Mouse (Mus musculus) midbrain, embryonic 11.5 days (tissue): ENCODE measurements around the gene Cdc14a. TPM values are rescaled to one million over a fixed set of nuclear protein-coding genes. Genes with fewer than 3 reads are reported as not detected.

Experiments used
- ATAC-seq: fragments of 200-750 bp; cut with Nextera tagmentation; 2 replicates; pipeline ENCODE4 v1.8.0; 2017; ENCODE audit warnings: moderate TSS enrichment, moderate library complexity; ENCODE audit not compliant: low FRiP score
- DNase-seq: peaks from one replicate; pipeline ENCODE4 v3.0.0; 2015; ENCODE audit warnings: low spot score; ENCODE audit errors: missing footprints
- H3K27ac ChIP-seq: fragments of 300-500 bp; sonication (generic); 2 replicates; pipeline ENCODE4 v1.5.1; 2014; ENCODE audit warnings: low read depth, low read length
- H3K27me3 ChIP-seq: fragments of 300-500 bp; sonication (generic); 2 replicates; pipeline ENCODE4 v1.6.1; 2014; ENCODE audit warnings: mild to moderate bottlenecking, low read length, moderate library complexity, mixed read lengths; ENCODE audit not compliant: control insufficient read depth, insufficient read depth
- H3K36me3 ChIP-seq: fragments of 300-500 bp; sonication (generic); 2 replicates; pipeline ENCODE4 v1.6.1; 2014; ENCODE audit warnings: mild to moderate bottlenecking, low read length, moderate library complexity, mixed read lengths; ENCODE audit not compliant: control insufficient read depth, insufficient read depth
- H3K4me1 ChIP-seq: fragments of 300-500 bp; sonication (generic); 2 replicates; pipeline ENCODE4 v1.6.1; 2014; ENCODE audit warnings: low read length; ENCODE audit not compliant: control insufficient read depth, insufficient read depth
- H3K4me2 ChIP-seq: fragments of 300-500 bp; sonication (generic); 2 replicates; pipeline ENCODE4 v1.6.1; 2014; ENCODE audit warnings: mild to moderate bottlenecking, moderate library complexity
- H3K4me3 ChIP-seq: fragments of 300-500 bp; sonication (generic); 2 replicates; pipeline ENCODE4 v1.5.1; 2014; ENCODE audit warnings: low read depth, low read length
- H3K9ac ChIP-seq: fragments of 300-500 bp; sonication (generic); 2 replicates; pipeline ENCODE4 v1.6.1; 2014; ENCODE audit warnings: low read length
- H3K9me3 ChIP-seq: fragments of 300-500 bp; sonication (generic); 2 replicates; pipeline ENCODE4 v1.6.1; 2016; ENCODE audit warnings: low read length; ENCODE audit not compliant: control insufficient read depth
- WGBS: fragments of 180-500 bp; shearing (Covaris S2); extraction: QIAGEN DNeasy Blood & Tissue Kit; methylation state at CpG from one replicate; pipeline ENCODE4 v1.1.7; 2014; 5-methylcytosine and 5-hydroxymethylcytosine counted together
- polyA plus RNA-seq: library from polyadenylated mRNA; unstranded; fragments of >200 nt; fragmentation: Nextera tagmentation; extraction: Ambion mirVana; gene quantifications from 2 replicates; pipeline ENCODE4 v1.2.1, GENCODE M21; 2014

Cdc14a gene
- polyA plus RNA-seq, 1 experiment from 2014 or later = 18.2 TPM

GRCm38 (mm10) chr3:116440066-116440997 is 16.5 kb upstream of the Cdc14a start:
- 67% methylated on average over 8 of the region's 8 CpGs for WGBS
- H3K36me3 ChIP-seq = no peaks in the 10 kb centered on the region
- no peaks in the 10 kb centered on the region for H3K9me3 ChIP-seq
- no peak overlapping the region for H3K9ac ChIP-seq
- H3K27me3 ChIP-seq = no peaks in the 10 kb centered on the region
- H3K4me2 ChIP-seq = no peak overlapping the region
- no peak for DNase-seq
- ATAC-seq = no peak
- H3K4me3 ChIP-seq = no peak overlapping the region
- no peaks in the 10 kb centered on the region for H3K4me1 ChIP-seq
- H3K27ac ChIP-seq = no peak overlapping the region

GRCm38 (mm10) chr3:116436811-116437601 is 13.2 kb upstream of the Cdc14a start:
- H3K4me2 ChIP-seq = no peak overlapping the region
- peak; percentile 14 for DNase-seq
- no peak overlapping the region for H3K4me3 ChIP-seq
- no peak overlapping the region for H3K27ac ChIP-seq
- H3K9me3 ChIP-seq = no peaks in the 10 kb centered on the region
- H3K27me3 ChIP-seq = no peaks in the 10 kb centered on the region
- H3K9ac ChIP-seq = no peak overlapping the region
- WGBS = 88% methylated on average over 9 of the region's 9 CpGs
- no peaks in the 10 kb centered on the region for H3K4me1 ChIP-seq
- ATAC-seq = no peak
- no peaks in the 10 kb centered on the region for H3K36me3 ChIP-seq

GRCm38 (mm10) chr3:116436113-116436512 is 12.3 kb upstream of the Cdc14a start:
- Histone ChIP-seq H3K36me3 (no peaks in the 10 kb centered on the region), H3K9me3 (no peaks in the 10 kb centered on the region), H3K27me3 (no peaks in the 10 kb centered on the region), H3K4me3 (no peak overlapping the region), H3K27ac (no peak overlapping the region), H3K9ac (no peak overlapping the region), H3K4me1 (no peaks in the 10 kb centered on the region), H3K4me2 (no peak overlapping the region)
- 91% methylated on average over 3 of the region's 3 CpGs for WGBS
- ATAC-seq (no peak), DNase-seq (peak; percentile 2)

GRCm38 (mm10) chr3:116434757-116435156 is 10.9 kb upstream of the Cdc14a start:
- Histone ChIP-seq H3K27ac (no peak overlapping the region), H3K9me3 (no peaks in the 10 kb centered on the region), H3K4me3 (no peak overlapping the region), H3K36me3 (no peaks in the 10 kb centered on the region), H3K27me3 (no peaks in the 10 kb centered on the region), H3K9ac (no peak overlapping the region), H3K4me2 (no peak overlapping the region), H3K4me1 (no peaks in the 10 kb centered on the region)
- ATAC-seq (no peak), DNase-seq (peak; percentile 31)
- WGBS = 73% methylated on average over 3 of the region's 3 CpGs

- no peak overlapping the region for H3K27ac ChIP-seq
- WGBS = 95% methylated on average over 6 of the region's 6 CpGs
Observed at GRCm38 (mm10) chr3:116425901-116426300, 2.1 kb upstream of the Cdc14a start.

GRCm38 (mm10) chr3:116424973-116425284 is 1.1 kb upstream of the Cdc14a start:
- under 1% methylated on average over 11 of the region's 11 CpGs for WGBS

More at GRCm38 (mm10) chr3:116425901-116426300, 2.1 kb upstream of the Cdc14a start:
- Histone ChIP-seq H3K4me1 (peaks cover 18% of the 10 kb centered on the region), H3K4me2 (no peak overlapping the region), H3K9ac (no peak overlapping the region), H3K36me3 (no peaks in the 10 kb centered on the region), H3K27me3 (no peaks in the 10 kb centered on the region), H3K9me3 (no peaks in the 10 kb centered on the region), H3K4me3 (no peak overlapping the region)
- DNase-seq = peak; percentile 60
- ATAC-seq = no peak

GRCm38 (mm10) chr3:116424160-116424972 is 534 bp upstream of the Cdc14a start:
- peak overlapping the region; percentile 96 for H3K9ac ChIP-seq
- WGBS = under 1% methylated on average over 32 of the region's 32 CpGs
- H3K27ac ChIP-seq = peak overlapping the region; percentile 94
- peaks cover 21% of the 10 kb centered on the region for H3K4me1 ChIP-seq
- H3K4me2 ChIP-seq = peak overlapping the region; percentile 87
- ATAC-seq (no peak), DNase-seq (peak; percentile 98)
- H3K9me3 ChIP-seq = no peaks in the 10 kb centered on the region
- H3K4me3 ChIP-seq = peak overlapping the region; percentile 95
- no peaks in the 10 kb centered on the region for H3K36me3 ChIP-seq
- H3K27me3 ChIP-seq = no peaks in the 10 kb centered on the region

More at GRCm38 (mm10) chr3:116424973-116425284, 1.1 kb upstream of the Cdc14a start:
- H3K4me2 ChIP-seq = peak overlapping the region; percentile 87
- H3K27me3 ChIP-seq = no peaks in the 10 kb centered on the region
- ATAC-seq (peak; percentile 52), DNase-seq (no peak)
- H3K9ac ChIP-seq = peak overlapping the region; percentile 96
- H3K36me3 ChIP-seq = no peaks in the 10 kb centered on the region
- peak overlapping the region; percentile 94 for H3K27ac ChIP-seq
- no peaks in the 10 kb centered on the region for H3K9me3 ChIP-seq
- peaks cover 18% of the 10 kb centered on the region for H3K4me1 ChIP-seq
- peak overlapping the region; percentile 95 for H3K4me3 ChIP-seq

- ATAC-seq = no peak
- Histone ChIP-seq H3K4me1 (peaks cover 21% of the 10 kb centered on the region), H3K9me3 (no peaks in the 10 kb centered on the region), H3K4me3 (peak overlapping the region; percentile 95), H3K27me3 (no peaks in the 10 kb centered on the region), H3K36me3 (no peaks in the 10 kb centered on the region), H3K4me2 (peak overlapping the region; percentile 87), H3K9ac (peak overlapping the region; percentile 96), H3K27ac (peak overlapping the region; percentile 94)
- under 1% methylated on average over 23 of the region's 23 CpGs for WGBS
- peak; percentile 97 for DNase-seq
Observed at GRCm38 (mm10) chr3:116422795-116423352, 958 bp downstream of the Cdc14a start.
